Mouse (Mus musculus): ENCODE data around the gene Clrn1. TPM values are rescaled to one million over a fixed set of nuclear protein-coding genes. Genes with fewer than 3 reads are reported as not detected.

The Clrn1 gene
- polyA plus RNA-seq, 1 experiment: 0.39 TPM

- TF ChIP-seq POLR2A (IDR thresholded peaks at IDR 0.05; ENCODE audit: control insufficient read depth, extremely low read depth, insufficient read depth, low read length, poor library complexity): no peak
- no peak for TF ChIP-seq CTCF (IDR thresholded peaks at IDR 0.05; ENCODE audit: borderline replicate concordance, control insufficient read depth, extremely low read depth, insufficient read depth, low read length, poor library complexity)
- H3K27me3 ChIP-seq (ENCODE audit: control insufficient read depth, insufficient read depth, low read length): no peaks in the 10 kb centered on the region
- no peak overlapping the region for H3K27ac ChIP-seq (ENCODE audit: control insufficient read depth, insufficient read depth, low read length)
- DNase-seq: no peak
- WGBS: 80% methylated on average over 4 of the region's 4 CpGs
- H3K4me3 ChIP-seq (ENCODE audit: control insufficient read depth, insufficient read depth, low read length): no peak overlapping the region
- H3K4me1 ChIP-seq (replicated peaks; ENCODE audit: control insufficient read depth, insufficient read depth, low read length): no peaks in the 10 kb centered on the region
- no peaks in the 10 kb centered on the region for H3K36me3 ChIP-seq (ENCODE audit: control insufficient read depth, insufficient read depth, low read length)
Measured at GRCm38 (mm10) chr3:58826266-58826665, 58.9 kb downstream of the Clrn1 start.

DNA sequence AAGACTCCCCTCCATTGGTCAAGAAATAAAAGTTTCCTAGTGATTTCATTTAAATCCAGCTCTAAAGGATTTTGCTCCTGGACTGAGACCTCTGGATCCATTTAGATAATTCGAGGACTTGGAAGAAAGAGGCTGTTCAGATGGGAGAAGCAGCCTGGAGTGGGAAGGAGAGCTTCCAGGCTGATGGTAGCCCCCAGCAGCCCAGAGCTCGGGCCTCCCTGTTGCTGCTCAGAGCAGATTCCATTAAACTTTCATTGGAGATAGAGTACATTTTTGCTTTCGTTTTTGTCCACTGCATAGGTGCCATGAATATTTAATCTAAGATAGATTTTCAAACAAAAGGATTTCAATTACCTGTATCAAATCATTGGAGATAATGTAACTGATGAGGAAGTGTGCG is 62.9 kb downstream of the Clrn1 start, which contains the start of gene Mindy4b-ps:
Mindy4b-ps (minus strand) TSS at position 101 of the 400 bp plus-strand sequence.
- no peak within 1 kb of the TSS for H3K27ac ChIP-seq (ENCODE audit: control insufficient read depth, insufficient read depth, low read length)
- 81% methylated on average over 4 of the region's 4 CpGs for WGBS
- H3K4me1 ChIP-seq (replicated peaks; ENCODE audit: control insufficient read depth, insufficient read depth, low read length): no peaks in the 10 kb centered on the region
- H3K27me3 ChIP-seq (ENCODE audit: control insufficient read depth, insufficient read depth, low read length): no peaks in the 10 kb centered on the region
- H3K4me3 ChIP-seq (ENCODE audit: control insufficient read depth, insufficient read depth, low read length): no peak within 1 kb of the TSS
- no peaks in the 10 kb centered on the region for H3K36me3 ChIP-seq (ENCODE audit: control insufficient read depth, insufficient read depth, low read length)
- DNase-seq: no peak
- TF ChIP-seq CTCF (IDR thresholded peaks at IDR 0.05; ENCODE audit: borderline replicate concordance, control insufficient read depth, extremely low read depth, insufficient read depth, low read length, poor library complexity) (no peak), POLR2A (IDR thresholded peaks at IDR 0.05; ENCODE audit: control insufficient read depth, extremely low read depth, insufficient read depth, low read length, poor library complexity) (no peak)

- no peak overlapping the region for H3K27ac ChIP-seq (ENCODE audit: control insufficient read depth, insufficient read depth, low read length)
- TF ChIP-seq CTCF (IDR thresholded peaks at IDR 0.05; ENCODE audit: borderline replicate concordance, control insufficient read depth, extremely low read depth, insufficient read depth, low read length, poor library complexity): no peak
- no peak for TF ChIP-seq POLR2A (IDR thresholded peaks at IDR 0.05; ENCODE audit: control insufficient read depth, extremely low read depth, insufficient read depth, low read length, poor library complexity)
- no peaks in the 10 kb centered on the region for H3K27me3 ChIP-seq (ENCODE audit: control insufficient read depth, insufficient read depth, low read length)
- H3K4me3 ChIP-seq (ENCODE audit: control insufficient read depth, insufficient read depth, low read length): no peak overlapping the region
- 84% methylated on average over 6 of the region's 6 CpGs for WGBS
- H3K36me3 ChIP-seq (ENCODE audit: control insufficient read depth, insufficient read depth, low read length): no peaks in the 10 kb centered on the region
- no peaks in the 10 kb centered on the region for H3K4me1 ChIP-seq (replicated peaks; ENCODE audit: control insufficient read depth, insufficient read depth, low read length)
- no peak for DNase-seq
Measured at GRCm38 (mm10) chr3:58817337-58817736, 67.8 kb downstream of the Clrn1 start.

DNA sequence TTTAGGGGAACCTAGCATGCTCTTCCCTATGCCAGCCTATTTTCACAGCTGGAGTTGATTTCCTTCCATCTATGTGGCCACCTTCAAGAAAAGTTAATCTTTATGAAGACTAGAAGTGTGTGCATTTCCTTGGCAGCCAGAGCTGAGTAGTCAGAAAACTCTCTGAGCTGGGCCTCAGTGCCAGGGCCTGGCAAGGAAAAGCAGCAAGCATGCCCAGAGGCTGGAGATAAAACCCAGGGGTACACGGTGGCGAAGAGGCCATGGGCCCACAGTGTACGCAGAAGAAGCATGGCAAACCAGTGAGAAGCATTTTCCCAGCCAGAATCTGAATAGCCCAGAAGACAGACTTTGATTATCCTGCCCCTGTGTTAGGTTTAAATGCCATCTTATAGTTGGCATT is 70.9 kb downstream of the Clrn1 start:
- H3K27me3 ChIP-seq (ENCODE audit: control insufficient read depth, insufficient read depth, low read length): no peaks in the 10 kb centered on the region
- TF ChIP-seq POLR2A (IDR thresholded peaks at IDR 0.05; ENCODE audit: control insufficient read depth, extremely low read depth, insufficient read depth, low read length, poor library complexity): no peak
- no peak for TF ChIP-seq CTCF (IDR thresholded peaks at IDR 0.05; ENCODE audit: borderline replicate concordance, control insufficient read depth, extremely low read depth, insufficient read depth, low read length, poor library complexity)
- 95% methylated on average over 3 of the region's 3 CpGs for WGBS
- H3K36me3 ChIP-seq (ENCODE audit: control insufficient read depth, insufficient read depth, low read length): no peaks in the 10 kb centered on the region
- DNase-seq: no peak
- no peak overlapping the region for H3K27ac ChIP-seq (ENCODE audit: control insufficient read depth, insufficient read depth, low read length)
- H3K4me1 ChIP-seq (replicated peaks; ENCODE audit: control insufficient read depth, insufficient read depth, low read length): no peaks in the 10 kb centered on the region
- no peak overlapping the region for H3K4me3 ChIP-seq (ENCODE audit: control insufficient read depth, insufficient read depth, low read length)

GRCm38 (mm10) chr3:58810353-58810752 is 74.8 kb downstream of the Clrn1 start:
- TF ChIP-seq CTCF (IDR thresholded peaks at IDR 0.05; ENCODE audit: borderline replicate concordance, control insufficient read depth, extremely low read depth, insufficient read depth, low read length, poor library complexity): no peak
- TF ChIP-seq POLR2A (IDR thresholded peaks at IDR 0.05; ENCODE audit: control insufficient read depth, extremely low read depth, insufficient read depth, low read length, poor library complexity): no peak
- DNase-seq: no peak
- Histone ChIP-seq H3K27ac (ENCODE audit: control insufficient read depth, insufficient read depth, low read length) (no peak overlapping the region), H3K4me3 (ENCODE audit: control insufficient read depth, insufficient read depth, low read length) (no peak overlapping the region), H3K4me1 (replicated peaks; ENCODE audit: control insufficient read depth, insufficient read depth, low read length) (no peaks in the 10 kb centered on the region), H3K27me3 (ENCODE audit: control insufficient read depth, insufficient read depth, low read length) (no peaks in the 10 kb centered on the region), H3K36me3 (ENCODE audit: control insufficient read depth, insufficient read depth, low read length) (no peaks in the 10 kb centered on the region)
- 55% methylated on average over 11 of the region's 11 CpGs for WGBS

DNA sequence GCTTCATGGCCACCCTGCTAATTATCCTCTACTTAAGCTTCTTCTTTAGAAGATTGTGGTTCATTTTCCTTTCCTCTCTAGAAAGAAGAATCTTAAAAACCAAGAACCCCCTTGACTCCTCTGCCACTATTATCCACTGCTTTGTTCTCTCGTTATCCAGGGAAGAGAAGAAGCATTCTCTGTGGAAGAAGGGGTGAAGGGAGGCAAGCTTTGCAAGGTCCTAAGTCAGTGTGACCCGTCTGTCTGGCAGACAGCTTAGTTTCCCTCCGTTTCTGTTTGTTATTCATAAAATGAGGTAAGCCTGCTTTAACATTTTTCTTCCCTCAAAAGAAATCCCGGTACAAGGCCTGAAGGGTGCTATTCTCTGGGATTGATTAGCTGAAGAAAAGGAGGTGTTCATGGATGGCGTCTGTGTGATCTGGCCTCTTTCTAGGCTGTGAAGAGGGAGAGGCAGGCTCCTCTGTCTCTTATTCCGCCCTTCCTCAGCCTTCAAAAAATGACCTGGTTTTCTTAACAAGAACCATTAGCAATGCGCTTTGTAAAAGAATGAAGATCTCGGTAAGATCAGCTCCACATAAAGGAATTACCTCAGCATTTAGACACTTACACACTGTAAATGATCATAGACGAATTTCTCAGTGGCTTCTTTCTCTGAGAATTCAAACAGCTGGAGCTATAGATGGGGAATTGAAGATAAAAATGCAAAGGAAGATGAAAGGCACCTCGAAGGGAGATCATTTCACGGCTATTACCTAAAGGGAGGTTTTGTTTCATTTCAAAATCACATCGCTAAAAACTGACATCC is 75.8 kb downstream of the Clrn1 start:
- TF ChIP-seq CTCF (IDR thresholded peaks at IDR 0.05; ENCODE audit: borderline replicate concordance, control insufficient read depth, extremely low read depth, insufficient read depth, low read length, poor library complexity) (no peak), POLR2A (IDR thresholded peaks at IDR 0.05; ENCODE audit: control insufficient read depth, extremely low read depth, insufficient read depth, low read length, poor library complexity) (no peak)
- no peak for DNase-seq
- 86% methylated on average over 12 of the region's 12 CpGs for WGBS

More for the DNA sequence above, 75.8 kb downstream of the Clrn1 start:
- H3K4me1 ChIP-seq (replicated peaks; ENCODE audit: control insufficient read depth, insufficient read depth, low read length): no peaks in the 10 kb centered on the region
- no peaks in the 10 kb centered on the region for H3K36me3 ChIP-seq (ENCODE audit: control insufficient read depth, insufficient read depth, low read length)
- H3K4me3 ChIP-seq (ENCODE audit: control insufficient read depth, insufficient read depth, low read length): no peak overlapping the region
- no peaks in the 10 kb centered on the region for H3K27me3 ChIP-seq (ENCODE audit: control insufficient read depth, insufficient read depth, low read length)
- H3K27ac ChIP-seq (ENCODE audit: control insufficient read depth, insufficient read depth, low read length): no peak overlapping the region

Measured in thymus, adult 2 months (tissue).